Mouse (Mus musculus): Measurements from ENCODE around the gene Coa5.

- TF ChIP-seq CTCF (IDR thresholded peaks at IDR 0.05; ENCODE audit: borderline replicate concordance, control insufficient read depth, extremely low read depth, insufficient read depth, low read length, poor library complexity) (no peak), POLR2A (IDR thresholded peaks at IDR 0.05; ENCODE audit: control insufficient read depth, extremely low read depth, insufficient read depth, low read length, poor library complexity) (no peak)
Measured at GRCm38 (mm10) chr1:37405137-37405536, 24.8 kb downstream of the Coa5 start.

Measured in thymus, adult 2 months (tissue).